Mouse (Mus musculus): ENCODE data around the gene Mindy4.

GRCm38 (mm10) chr6:55169818-55170217, 33.4 kb upstream of the Mindy4 start:
- no peak for TF ChIP-seq HCFC1 (IDR thresholded peaks at IDR 0.05; ENCODE audit: borderline replicate concordance, insufficient read depth, low read length)
- TF ChIP-seq MAFK (IDR thresholded peaks at IDR 0.05; ENCODE audit: insufficient read depth, low read depth, low read length): no peak
- TF ChIP-seq ZC3H11A (IDR thresholded peaks at IDR 0.05; ENCODE audit: borderline replicate concordance, low read depth, low read length): no peak
- no peak for TF ChIP-seq ZNF384 (IDR thresholded peaks at IDR 0.05; ENCODE audit: low read depth, low read length)
